Mouse (Mus musculus) lung, adult 2 months (tissue): Measurements from ENCODE around the gene Shroom3.

Source experiments
- CTCF ChIP-seq: fragments of 200-500 bp; IDR thresholded peaks from 2 replicates; pipeline ENCODE4 v1.5.1; 2011; ENCODE audit warnings: mild to moderate bottlenecking, low read length, control low read depth; ENCODE audit not compliant: insufficient read depth
- POLR2A ChIP-seq: fragments of 200-500 bp; IDR thresholded peaks from 2 replicates; pipeline ENCODE4 v1.6.1; 2011; ENCODE audit warnings: low read depth, mild to moderate bottlenecking, control low read depth, low read length, borderline replicate concordance; ENCODE audit errors: extremely low read depth

- TF ChIP-seq CTCF = no peak
- no peak for TF ChIP-seq POLR2A
These were observed 197.2 kb downstream of the Shroom3 start for GRCm38 (mm10) chr5:92880393-92880792.
